Mouse (Mus musculus) heart, postnatal 0 days (tissue): ENCODE measurements around the gene Gsc2. TPM values are rescaled to one million over a fixed set of nuclear protein-coding genes. Genes with fewer than 3 reads are reported as not detected.

ENCODE experiments used
- ATAC-seq: fragments of 200-750 bp; cut with Nextera tagmentation; 2 replicates; pipeline ENCODE4 v1.8.0; 2017; ENCODE audit warnings: low read depth, moderate number of reproducible peaks, moderate library complexity; ENCODE audit not compliant: insufficient read depth
- DNase-seq: peaks from one replicate; pipeline ENCODE4 v3.0.0-alpha.2; 2016; ENCODE audit warnings: low spot score
- H3K27ac ChIP-seq: fragments of 300-500 bp; sonication (generic); 2 replicates; pipeline ENCODE4 v1.5.1; 2014; ENCODE audit warnings: low read depth, mild to moderate bottlenecking
- H3K27me3 ChIP-seq: fragments of 300-500 bp; sonication (generic); 2 replicates; pipeline ENCODE4 v1.6.1; 2014; ENCODE audit warnings: low read length, mixed read lengths; ENCODE audit not compliant: control insufficient read depth, insufficient read depth
- H3K36me3 ChIP-seq: fragments of 300-500 bp; sonication (generic); replicated peaks from 2 replicates; pipeline ENCODE4 v1.6.1; 2014; ENCODE audit warnings: low read length, mixed read lengths; ENCODE audit not compliant: control insufficient read depth, insufficient read depth
- H3K4me1 ChIP-seq: fragments of 300-500 bp; sonication (generic); 2 replicates; pipeline ENCODE4 v1.6.1; 2014; ENCODE audit warnings: antibody characterized with exemption; ENCODE audit not compliant: control insufficient read depth, insufficient read depth
- H3K4me2 ChIP-seq: fragments of 300-500 bp; sonication (generic); 2 replicates; pipeline ENCODE4 v1.6.1; 2014; ENCODE audit warnings: low read depth, mild to moderate bottlenecking, low read length, moderate library complexity
- H3K4me3 ChIP-seq: fragments of 300-500 bp; sonication (generic); 2 replicates; pipeline ENCODE4 v1.5.1; 2014; ENCODE audit warnings: low read depth, low read length
- H3K9ac ChIP-seq: fragments of 300-500 bp; sonication (generic); replicated peaks from 2 replicates; pipeline ENCODE4 v1.6.1; 2014; ENCODE audit warnings: low read depth, low read length, mixed read lengths
- H3K9me3 ChIP-seq: fragments of 300-500 bp; sonication (generic); replicated peaks from 2 replicates; pipeline ENCODE4 v1.6.1; 2016; ENCODE audit warnings: low read length; ENCODE audit not compliant: control insufficient read depth
- CTCF ChIP-seq: IDR thresholded peaks from 2 replicates; pipeline ENCODE4 v1.5.1; 2016; ENCODE audit warnings: antibody characterized with exemption, control low read depth, low read depth
- EP300 ChIP-seq: IDR thresholded peaks from 2 replicates; pipeline ENCODE4 v1.6.1; 2016; ENCODE audit warnings: antibody characterized with exemption, low read depth
- WGBS: fragments of 180-500 bp; shearing (Covaris S2); extraction: QIAGEN DNeasy Blood & Tissue Kit; methylation state at CpG from one replicate; pipeline ENCODE4 v1.1.7; 2014; 5-methylcytosine and 5-hydroxymethylcytosine counted together
- polyA plus RNA-seq: library from polyadenylated mRNA; unstranded; fragments of >200 nt; fragmentation: Nextera tagmentation; extraction: Ambion mirVana; gene quantifications from 2 replicates; pipeline ENCODE4 v1.2.1, GENCODE M21; 2015
- total RNA-seq: library from RNA; depleted of rRNA; stranded (reverse); fragments of >200 nt; gene quantifications from 2 replicates; pipeline ENCODE4 v1.2.3, GENCODE M21; 2014; ENCODE audit warnings: low replicate concordance

The Gsc2 gene
- total and polyA plus RNA-seq, 2 experiments from 2014 or later: not detected

DNA sequence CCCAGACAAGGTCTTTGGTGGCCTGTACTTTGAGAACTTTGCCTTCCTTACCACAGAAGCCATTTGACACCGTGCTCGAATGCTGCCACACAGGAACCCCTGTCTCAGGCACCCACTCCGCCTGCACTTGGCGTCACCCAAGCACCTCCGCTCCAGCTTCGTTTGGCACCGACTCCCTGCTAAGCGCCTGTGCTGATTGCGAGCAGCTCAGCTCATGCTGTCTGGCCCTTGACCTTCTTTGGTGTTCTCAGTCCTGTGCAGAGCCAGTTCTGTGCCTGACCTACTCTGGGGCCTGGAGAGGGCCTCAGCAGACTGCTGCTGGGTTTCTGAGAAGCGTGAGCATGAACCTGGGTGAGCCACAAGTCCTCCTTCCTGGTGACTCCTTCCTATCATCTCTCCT lies 21.9 kb upstream of the Gsc2 start:
- no peak for DNase-seq
- no peaks in the 10 kb centered on the region for H3K9me3 ChIP-seq
- TF ChIP-seq CTCF: no peak
- no peak for TF ChIP-seq EP300
- H3K36me3 ChIP-seq: no peaks in the 10 kb centered on the region
- no peak overlapping the region for H3K27ac ChIP-seq
- H3K9ac ChIP-seq: no peak overlapping the region
- no peaks in the 10 kb centered on the region for H3K4me1 ChIP-seq
- 51% methylated on average over 10 of the region's 10 CpGs for whole genome bisulfite sequencing
- no peak overlapping the region for H3K4me2 ChIP-seq
- no peak for ATAC-seq
- no peak overlapping the region for H3K4me3 ChIP-seq
- no peaks in the 10 kb centered on the region for H3K27me3 ChIP-seq

DNA sequence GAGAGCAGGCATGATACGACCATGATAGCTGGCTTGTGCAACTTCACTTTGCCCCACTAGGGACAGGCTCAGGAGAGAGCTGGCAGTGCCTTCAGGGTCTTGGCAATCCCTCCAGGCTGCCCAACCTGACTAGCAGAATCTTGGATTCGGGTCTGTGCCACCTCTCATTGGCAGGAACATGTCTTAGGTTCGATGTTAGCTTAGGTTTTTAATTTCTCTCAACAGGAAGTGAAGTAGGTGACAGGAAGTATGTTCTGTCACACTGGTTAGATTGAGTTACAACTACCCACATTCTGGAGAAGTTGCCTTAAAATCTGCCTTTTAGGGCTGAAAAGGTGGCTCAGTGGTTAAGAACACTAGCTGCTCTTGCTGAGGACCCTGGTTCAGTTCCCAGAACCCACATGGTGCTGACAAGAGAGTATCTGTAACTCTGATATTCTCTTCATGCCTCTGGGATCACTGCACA lies 19.6 kb upstream of the Gsc2 start:
- Histone ChIP-seq H3K27me3 (no peaks in the 10 kb centered on the region), H3K36me3 (no peaks in the 10 kb centered on the region), H3K9me3 (no peaks in the 10 kb centered on the region), H3K4me2 (no peak overlapping the region), H3K4me3 (no peak overlapping the region), H3K4me1 (no peaks in the 10 kb centered on the region), H3K9ac (no peak overlapping the region), H3K27ac (no peak overlapping the region)
- DNase-seq: no peak
- no peak for ATAC-seq
- WGBS: 35% methylated on average over 3 of the region's 3 CpGs
- TF ChIP-seq EP300: no peak
- no peak for TF ChIP-seq CTCF

DNA sequence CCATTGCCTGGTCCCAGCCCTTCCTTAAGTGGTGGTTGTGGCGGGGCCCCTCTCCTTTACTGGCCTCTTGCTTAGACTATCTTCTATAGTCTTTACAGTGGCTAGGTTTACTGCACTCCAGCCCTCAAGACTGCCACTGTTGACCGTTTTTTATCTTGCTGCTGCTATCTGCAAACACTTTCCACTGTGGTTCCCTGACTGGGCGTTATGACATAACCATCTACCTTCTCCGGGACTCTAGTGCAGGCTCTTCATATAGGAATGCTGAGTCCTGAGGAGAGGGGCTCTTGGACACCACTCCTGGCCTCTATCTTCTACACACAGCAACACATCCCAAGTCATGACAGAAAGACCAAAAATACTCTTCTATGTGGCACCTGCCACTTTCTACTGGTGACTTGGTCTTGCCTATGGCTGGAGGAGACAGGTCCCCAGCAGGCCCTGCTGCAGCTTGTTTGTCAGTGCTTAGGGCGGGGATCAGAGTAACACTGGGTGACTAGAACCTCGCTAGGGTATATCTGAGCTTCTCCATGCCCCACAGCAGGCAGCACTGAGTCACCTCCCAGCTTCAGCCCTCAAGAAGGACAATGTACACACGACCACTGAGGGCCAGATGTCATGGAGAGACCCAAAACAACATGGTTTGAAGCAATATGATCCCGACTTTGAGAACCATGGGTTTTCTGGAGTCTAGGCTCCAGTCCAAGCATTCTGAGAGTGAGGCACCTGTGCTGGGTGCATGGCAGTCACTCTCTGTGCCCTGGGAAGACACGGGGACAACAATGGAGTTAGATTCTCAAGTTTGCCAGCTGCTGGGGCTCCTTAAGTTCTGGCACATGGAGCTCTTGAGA lies 19.0 kb upstream of the Gsc2 start:
- 48% methylated on average over 9 of the region's 9 CpGs for WGBS
- DNase-seq: no peak
- H3K4me2 ChIP-seq: no peak overlapping the region
- H3K4me3 ChIP-seq: no peak overlapping the region
- H3K9ac ChIP-seq: no peak overlapping the region
- ATAC-seq: no peak
- no peaks in the 10 kb centered on the region for H3K9me3 ChIP-seq
- H3K4me1 ChIP-seq: no peaks in the 10 kb centered on the region
- H3K27ac ChIP-seq: no peak overlapping the region
- no peaks in the 10 kb centered on the region for H3K36me3 ChIP-seq
- TF ChIP-seq CTCF (no peak), EP300 (no peak)
- H3K27me3 ChIP-seq: no peaks in the 10 kb centered on the region

- Histone ChIP-seq H3K27me3 (no peaks in the 10 kb centered on the region), H3K9me3 (no peaks in the 10 kb centered on the region), H3K36me3 (no peaks in the 10 kb centered on the region), H3K27ac (no peak overlapping the region), H3K9ac (no peak overlapping the region), H3K4me3 (no peak overlapping the region), H3K4me2 (no peak overlapping the region), H3K4me1 (no peaks in the 10 kb centered on the region)
- ATAC-seq: no peak
- TF ChIP-seq EP300: no peak
- no peak for TF ChIP-seq CTCF
- no peak for DNase-seq
- 63% methylated on average over 5 of the region's 5 CpGs for WGBS
These were observed 17.1 kb upstream of the Gsc2 start for GRCm38 (mm10) chr16:17931906-17932460.

GRCm38 (mm10) chr16:17929631-17930030 lies 14.8 kb upstream of the Gsc2 start:
- Histone ChIP-seq H3K4me2 (no peak overlapping the region), H3K27me3 (no peaks in the 10 kb centered on the region), H3K27ac (no peak overlapping the region), H3K4me3 (no peak overlapping the region), H3K36me3 (0 out of 2 replicates have a peak, but pooled peaks cover 3% of the 10 kb centered on the region), H3K4me1 (no peaks in the 10 kb centered on the region), H3K9ac (no peak overlapping the region), H3K9me3 (no peaks in the 10 kb centered on the region)
- 72% methylated on average over 2 of the region's 2 CpGs for WGBS
- ATAC-seq (no peak), DNase-seq (no peak)
- TF ChIP-seq EP300 (no peak), CTCF (no peak)
